Mouse (Mus musculus): Measurements from ENCODE around the gene H2-DMb2.

- no peak for TF ChIP-seq POLR2A (IDR thresholded peaks at IDR 0.05; ENCODE audit: borderline replicate concordance, insufficient read depth, low read length)
- TF ChIP-seq CTCF (IDR thresholded peaks at IDR 0.05; ENCODE audit: borderline replicate concordance, insufficient read depth, low read depth, low read length): no peak
These were observed 32.8 kb upstream of the H2-DMb2 start for GRCm38 (mm10) chr17:34110309-34110708.

Data from cerebellum, adult 2 months (tissue).